Mouse (Mus musculus) retina, adult 2 months (tissue): ENCODE measurements around the gene Stard7.
"Not testable (repeated sequence)": the region's sequence is repeated elsewhere in the genome, so short reads cannot be mapped to it uniquely, and the experiment has no call there.

ENCODE experiments used
- DNase-seq: peaks from one replicate; pipeline ENCODE4 v3.0.0-alpha.2; 2012; ENCODE audit warnings: low read depth, low spot score

Gene Stard7

DNA sequence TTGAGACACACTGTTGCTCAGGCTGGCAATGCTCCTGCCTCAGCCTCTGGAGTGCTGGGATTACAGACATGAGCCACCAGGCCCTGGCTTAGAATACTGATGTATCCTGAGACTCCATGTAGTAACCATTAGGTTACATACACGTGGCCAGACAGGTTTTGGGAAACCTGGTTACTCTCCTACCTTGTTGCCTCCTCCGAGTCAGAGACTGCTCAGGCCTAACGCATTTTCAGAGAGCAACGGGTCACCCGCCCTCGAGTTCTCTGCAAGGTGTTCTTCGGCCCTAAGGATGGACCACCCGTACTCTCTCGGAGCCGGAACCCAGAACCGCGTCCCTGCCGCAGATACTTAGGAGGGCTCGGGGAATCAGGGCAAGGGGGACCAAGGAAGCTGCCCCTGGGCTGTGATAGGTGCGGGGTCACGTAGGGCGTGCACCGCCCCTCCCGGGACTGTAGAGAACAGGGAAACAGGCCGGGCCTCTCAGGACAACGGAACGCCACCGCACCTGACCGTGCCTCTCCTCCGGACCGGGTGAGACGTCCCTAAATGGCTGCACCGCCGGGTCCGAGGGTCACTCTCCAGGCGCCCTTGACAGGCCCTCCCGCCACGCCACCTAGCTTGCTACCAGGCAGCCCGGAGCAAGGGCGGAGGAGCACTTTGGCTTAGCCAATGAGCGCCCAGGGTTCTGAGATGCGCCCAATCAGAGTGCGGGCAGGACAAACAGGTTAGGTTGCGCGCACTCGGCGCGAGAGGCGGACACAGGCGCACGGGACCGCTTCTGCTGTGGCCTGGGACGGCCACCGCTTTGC is at the start of gene Stard7:
Gene Stard7, plus strand, starts transcription at position 728 of the 809 bp plus-strand sequence.
- peak; percentile 94 for DNase-seq

DNA sequence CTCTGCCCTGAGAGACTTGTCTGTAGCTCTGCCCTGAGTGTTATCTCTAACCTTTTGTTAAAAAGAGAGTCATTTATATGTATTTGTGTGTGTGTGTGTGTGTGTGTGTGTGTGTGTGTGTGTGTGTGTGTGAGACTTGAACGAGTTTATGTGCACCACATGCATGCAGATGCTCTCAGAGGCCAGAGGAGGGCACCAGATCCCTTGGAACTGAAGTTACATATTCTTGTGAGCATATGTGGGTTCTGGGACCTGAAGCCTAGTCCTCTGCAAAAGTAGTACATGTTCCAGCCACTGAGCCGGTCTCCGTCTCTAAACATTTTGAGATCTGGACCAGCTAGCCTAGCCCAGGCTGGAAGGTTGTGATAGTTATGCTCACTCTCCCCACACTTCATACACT is 44.8 kb upstream of the Stard7 start:
- DNase-seq, result no peak

DNA sequence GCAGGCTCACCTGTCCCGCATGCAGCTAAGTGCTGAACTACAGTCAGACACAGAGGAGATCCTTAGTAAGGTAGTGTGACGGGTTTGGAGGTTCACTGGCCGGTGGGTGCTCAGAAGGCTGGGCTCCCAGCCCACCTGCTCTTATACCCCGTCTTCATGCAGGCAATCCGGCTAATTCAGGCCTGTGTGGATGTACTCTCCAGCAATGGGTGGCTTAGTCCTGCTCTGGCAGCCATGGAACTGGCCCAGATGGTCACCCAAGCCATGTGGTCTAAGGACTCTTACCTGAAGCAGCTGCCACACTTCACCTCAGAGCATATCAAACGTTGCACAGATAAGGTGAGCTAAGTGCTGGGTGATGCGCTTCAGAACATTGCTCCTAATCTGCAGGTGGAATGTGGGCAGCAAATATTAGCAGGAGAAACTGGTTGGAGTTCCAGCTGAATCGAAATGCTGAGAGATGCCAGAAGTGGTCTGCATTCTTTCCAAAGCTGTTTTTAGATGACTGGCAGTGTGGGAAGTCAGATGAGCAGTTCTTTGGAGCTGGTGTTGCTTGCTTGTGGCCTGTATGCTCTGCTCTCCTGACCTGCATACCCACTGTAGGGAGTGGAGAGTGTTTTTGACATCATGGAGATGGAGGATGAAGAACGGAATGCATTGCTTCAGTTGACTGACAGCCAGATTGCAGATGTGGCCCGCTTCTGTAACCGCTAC is 32.0 kb upstream of the Stard7 start:
- no peak for DNase-seq

DNA sequence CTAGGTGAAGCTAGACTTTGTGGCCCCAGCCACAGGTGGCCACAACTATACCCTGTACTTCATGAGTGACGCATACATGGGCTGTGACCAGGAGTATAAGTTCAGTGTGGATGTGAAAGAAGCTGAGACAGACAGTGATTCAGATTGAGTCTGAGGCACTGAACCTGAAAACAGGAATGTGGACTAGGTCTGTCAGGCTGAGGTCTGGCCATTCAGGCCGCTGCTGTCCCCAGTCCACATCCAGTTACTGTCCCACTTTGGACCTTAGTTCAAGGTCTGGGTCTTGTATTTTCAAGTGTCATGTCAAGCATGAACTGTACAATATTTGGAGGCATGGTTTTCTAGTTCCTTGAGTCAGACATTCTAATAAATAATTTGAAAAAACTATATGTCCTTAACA is 30.0 kb upstream of the Stard7 start:
- DNase-seq, result no peak

DNA sequence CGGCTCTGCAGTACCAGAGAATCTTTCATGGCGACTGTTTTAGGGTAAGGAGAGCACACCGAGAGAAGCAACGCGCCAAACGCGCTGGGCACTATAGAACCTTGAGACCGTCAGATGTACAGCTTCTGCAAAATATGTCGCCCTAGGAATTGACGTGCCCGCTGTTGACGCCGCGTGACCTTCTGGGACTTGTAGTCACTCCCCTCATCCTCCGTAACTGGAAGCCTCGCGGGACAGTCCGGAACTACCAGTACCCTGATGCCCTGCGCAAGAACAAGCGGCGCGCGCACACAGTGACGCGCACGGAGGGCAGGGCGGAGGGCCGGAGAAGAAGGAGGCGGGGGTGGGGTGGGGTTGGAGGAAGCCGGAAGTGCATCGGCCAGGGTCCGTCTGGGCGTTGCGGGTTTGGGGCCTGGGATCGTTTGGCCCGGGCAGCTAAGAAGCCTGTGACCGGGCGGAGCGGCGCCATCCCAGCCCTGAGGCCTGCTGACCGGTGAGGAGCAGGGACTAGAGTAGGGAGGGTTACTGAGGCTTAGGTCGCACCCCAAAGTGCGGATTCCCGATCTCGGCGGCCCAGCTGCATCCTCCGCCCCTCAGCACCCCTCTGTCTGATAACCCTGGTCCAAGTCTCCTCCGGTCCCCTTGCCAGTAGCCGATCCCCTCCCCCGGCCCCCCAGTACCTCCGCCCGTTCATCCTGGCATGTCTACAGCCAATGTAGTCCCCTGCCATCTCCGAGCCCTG is 22.3 kb upstream of the Stard7 start, which contains the start of the genes Ciao1 and Tmem127:
Gene Ciao1, minus strand, starts transcription at position 225 of the 742 bp plus-strand sequence.
Gene Tmem127, plus strand, starts transcription at position 317 of the 742 bp plus-strand sequence.
- peak; percentile 96 for DNase-seq

DNA sequence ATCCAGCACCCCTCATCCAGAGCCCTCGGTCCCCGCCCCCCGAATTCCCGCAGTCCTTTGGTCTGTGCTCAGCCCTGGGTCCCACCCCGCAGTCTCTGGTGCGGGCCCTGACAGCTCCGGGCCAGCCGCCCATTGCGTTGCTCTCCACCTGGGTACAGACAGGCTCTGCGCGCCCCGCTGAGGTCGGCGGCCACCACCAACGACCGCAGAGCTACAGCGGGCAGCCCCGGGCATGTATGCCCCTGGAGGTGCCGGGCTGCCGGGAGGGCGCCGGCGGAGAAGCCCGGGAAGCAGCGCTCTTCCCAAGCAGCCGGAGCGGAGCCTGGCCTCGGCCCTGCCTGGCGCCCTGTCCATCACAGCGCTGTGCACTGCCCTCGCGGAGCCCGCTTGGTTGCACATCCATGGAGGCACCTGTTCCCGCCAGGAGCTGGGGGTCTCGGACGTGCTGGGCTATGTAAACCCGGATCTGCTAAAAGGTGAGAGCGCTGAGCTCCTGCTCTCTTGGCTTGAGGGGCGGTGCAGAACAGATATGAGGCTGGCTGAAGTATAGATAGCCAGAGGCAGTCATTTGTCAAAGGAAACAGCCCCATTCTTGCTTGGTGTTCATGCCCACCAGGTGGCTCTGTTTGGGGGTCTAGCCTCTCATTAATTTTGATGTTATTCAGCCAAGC is 21.5 kb upstream of the Stard7 start:
- no peak for DNase-seq

DNA sequence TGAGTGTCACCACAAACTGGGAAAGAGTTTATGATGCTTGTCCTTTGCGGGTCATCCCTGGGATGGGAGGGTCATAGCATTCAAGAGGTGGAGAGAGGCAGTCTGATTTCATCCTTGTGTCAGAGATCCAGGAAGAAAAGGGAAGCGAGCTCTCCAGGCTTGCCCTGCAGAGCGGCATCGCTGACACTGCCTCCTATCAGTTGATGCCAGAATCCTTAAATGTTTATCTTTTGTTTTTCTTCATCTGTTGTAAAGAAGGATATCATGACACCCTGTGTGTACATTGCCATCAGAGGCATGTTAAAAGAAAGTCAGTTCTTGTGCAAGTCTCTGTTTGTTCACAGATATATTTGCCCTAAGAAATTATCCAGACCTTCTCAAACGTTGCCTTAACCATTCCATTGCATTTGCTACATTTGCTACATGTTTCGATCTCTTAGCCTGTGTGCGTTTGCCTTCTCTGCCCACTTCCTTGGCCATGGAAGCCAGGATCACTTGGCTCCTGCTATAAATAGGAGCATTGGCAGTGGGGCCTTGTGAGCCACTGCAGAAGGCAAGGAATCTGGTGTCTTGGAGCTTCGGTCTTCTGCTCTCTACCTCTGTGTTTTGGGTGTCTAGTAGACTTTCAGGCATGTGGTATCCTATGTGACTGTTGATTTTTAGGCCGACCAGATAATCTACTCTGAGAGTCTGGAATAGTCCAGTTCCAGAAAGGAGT is 19.6 kb upstream of the Stard7 start:
- DNase-seq, result no peak

DNA sequence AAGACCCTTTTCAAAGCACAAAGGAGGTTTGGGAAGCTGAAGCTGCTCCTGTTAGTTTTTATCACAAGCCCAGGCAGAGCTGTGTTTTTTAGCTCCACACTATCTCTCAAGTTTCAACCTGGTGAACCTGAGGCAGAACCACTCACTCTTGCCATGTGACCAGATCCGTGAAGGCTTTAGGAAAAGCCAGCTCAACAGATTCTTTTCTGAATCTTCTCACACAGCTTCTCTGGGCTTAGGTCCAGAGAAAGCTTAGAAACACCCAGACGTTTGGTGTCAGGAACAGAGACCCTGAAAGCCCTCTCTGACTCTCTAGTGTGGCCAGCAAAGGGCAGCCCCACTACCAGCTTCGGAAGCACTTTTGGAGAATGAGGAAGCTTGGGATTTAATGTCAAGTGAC is 18.6 kb upstream of the Stard7 start:
- no peak for DNase-seq

DNA sequence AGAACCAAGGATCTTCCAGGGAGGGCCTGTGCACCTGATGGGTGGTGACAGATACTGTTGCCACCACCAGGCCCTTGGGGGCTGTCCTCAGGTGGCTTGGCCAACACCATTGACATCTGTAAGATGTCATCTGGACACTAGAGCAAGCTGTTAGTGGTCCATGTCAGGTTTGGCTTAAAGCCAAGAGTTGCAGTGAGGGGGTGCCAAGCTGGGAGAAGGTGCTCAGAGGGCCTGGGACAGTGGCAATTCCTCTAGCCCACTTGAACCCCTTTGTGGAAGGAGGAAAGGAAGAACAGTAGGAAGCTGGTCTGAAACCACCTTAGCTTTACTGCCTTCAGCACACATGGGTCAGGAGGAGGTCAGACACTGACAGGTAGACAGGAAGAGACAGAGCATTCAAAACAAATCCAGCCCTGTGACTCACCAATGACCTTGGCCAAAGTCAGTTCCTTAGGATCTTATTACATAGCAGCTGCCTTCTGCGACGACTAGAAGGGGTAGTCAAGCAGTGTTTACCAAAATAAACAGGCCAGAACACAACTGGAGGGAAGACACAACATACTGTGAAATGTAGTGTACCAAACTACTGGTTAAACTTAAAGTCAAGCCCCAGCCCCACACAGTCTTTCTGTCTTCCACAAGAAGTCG is 18.0 kb upstream of the Stard7 start:
- no peak for DNase-seq

DNA sequence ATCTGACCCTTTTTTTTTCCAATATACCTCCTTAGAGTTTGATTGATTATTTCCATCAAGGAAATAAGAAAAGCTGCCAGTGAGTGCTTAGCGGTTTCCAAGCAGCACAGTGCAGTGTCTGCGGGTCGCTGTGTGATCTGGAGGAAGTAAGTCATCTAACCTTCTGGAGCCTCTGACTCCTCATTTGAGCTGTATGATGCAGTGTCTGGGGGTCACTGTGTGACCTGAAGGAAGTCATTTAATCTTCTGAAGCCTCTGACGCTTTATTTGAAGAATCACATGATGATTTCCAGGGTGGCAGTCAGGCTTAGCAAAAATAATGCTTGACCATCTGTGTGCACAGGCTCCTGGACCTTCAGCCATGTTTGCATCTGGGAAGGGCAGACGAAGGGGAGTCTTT is 17.2 kb upstream of the Stard7 start:
- no peak for DNase-seq

DNA sequence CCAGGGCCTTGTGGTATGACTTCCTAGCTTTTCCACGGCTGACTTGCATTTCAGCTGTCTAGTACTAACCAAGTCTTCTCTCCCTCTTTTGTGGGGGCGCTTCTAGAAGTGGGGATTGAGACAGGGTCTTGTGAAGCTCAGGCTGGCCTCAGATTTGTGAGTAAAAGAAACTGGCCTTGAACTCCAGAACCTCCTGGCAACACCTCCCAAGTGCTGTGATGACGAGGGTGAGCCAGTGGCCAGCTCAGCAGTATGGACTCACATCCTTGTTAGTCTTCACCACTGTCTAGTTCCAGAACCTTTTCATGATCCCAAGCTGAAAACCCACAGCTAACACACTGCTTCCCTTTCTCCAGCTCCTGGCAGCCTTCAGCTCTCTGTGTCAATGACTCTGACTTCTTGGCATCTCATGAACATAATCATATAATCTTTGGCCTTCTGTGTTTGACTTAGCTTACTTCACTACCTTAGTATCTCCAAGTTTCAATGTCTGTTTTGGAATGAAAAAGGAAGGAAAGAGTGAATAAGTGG is 15.3 kb upstream of the Stard7 start:
- no peak for DNase-seq

DNA sequence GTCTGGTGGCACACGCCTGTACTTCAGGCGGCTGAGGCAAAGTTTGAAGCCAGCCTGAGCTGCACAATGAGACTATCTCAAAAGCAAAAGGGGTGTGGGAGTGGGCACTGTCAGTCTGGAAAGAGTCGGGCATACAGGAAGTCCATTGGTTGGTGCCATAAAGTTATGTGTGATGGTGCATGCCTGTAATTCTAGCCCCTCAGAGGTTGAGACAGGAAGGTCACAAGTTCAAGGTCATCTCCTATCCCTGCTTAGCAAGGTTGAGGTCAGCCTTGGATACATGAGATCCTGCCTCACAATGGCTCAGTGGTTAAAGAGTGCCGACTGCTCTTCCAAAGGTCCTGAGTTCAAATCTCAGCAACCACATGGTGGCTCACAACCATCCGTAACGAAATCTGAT is 14.7 kb upstream of the Stard7 start:
- DNase-seq, result no peak

DNA sequence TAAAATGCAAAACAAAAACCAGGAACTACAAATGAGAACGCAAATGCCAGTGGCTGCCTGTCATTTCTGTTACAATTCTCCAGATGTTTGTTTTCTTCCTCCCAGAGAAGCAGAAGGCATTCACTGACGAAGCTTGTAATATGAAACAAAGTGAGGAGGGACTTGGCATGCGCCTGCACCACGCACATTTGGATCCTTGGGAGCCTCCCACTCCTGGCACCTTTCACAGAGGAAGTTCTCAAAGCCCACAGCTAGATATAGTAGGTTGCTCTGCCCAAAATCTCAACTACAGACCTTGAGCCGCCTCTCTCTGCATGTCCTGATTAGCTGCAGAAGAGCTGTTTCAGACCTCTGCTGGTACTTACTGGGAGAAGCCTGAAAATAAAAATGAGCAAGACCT is 10.7 kb upstream of the Stard7 start:
- DNase-seq, result no peak

DNA sequence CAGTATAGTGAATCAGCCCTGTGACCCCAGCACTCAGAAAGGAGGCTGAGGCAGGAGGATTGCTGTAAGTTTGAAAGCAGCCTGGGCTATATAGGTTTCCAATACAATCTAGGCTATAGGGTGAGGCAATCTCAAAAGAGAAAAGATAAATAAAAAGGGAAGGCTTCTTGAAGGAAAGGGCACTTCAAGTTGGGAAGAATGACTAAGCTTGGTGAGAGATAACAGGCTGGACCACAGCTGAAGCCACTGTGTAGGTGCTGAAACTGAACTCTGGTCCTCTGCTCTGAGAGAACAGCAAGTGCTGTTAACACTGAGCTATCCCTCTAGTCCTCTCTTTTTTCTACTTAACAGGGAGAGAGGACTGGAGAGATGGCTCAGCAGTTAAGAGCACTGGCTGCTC is 7.5 kb upstream of the Stard7 start:
- DNase-seq, result no peak

DNA sequence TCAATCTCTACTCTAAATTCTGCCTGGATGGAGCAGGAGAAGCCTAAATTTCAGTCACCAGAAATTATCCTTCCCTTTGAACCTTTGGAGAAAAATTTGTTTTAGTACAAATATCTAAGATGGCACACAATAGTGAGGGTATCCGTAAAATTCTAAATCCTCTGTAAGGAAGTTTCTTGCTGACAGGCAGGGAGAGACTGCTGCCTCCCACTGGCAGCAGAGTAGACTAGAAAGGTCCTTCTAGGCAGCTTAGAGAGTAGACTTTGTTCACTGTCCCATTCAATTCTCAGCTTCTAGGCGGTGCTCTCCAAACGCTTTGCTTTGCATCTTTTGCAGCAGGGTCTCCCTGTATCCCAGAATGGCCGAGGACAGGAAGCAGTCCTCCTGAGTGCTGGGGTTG is 2.2 kb upstream of the Stard7 start:
- no peak for DNase-seq

DNA sequence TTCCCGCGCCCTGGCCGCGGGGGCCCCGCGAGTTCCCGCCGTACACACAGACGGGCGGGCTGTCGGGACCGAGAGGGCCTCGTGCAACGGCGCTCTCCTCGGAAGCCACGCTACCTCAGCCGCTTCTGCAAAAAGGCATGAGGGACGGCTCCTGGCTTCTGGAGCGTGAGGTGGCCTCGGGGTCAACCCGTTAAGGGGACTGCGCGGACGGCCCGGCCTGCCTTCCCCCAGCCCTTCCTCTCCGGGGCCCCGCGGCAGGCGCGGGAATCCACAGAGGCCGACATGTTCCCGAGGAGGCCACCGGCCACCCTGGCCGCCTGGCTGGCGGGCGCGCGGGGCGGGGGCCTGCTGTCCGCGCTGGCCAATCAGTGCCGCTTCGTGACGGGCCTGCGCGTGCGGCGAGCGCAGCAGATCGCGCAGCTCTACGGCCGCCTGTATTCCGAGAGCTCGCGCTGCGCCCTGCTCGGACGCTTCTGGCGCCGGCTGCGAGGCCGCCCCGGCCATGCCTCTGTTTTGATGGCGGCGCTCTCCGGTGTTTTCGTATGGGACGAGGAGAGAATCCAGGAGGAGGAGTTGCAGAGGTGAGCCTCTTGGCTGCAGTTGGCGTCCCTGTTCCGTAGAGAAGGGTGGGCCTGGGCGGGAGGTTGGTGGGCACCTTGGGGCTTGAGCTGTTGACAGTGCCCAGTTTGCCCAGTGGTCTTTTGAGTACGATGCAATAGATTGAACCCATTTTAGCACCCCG is 453 bp downstream of the Stard7 start:
- peak; percentile 81 for DNase-seq

DNA sequence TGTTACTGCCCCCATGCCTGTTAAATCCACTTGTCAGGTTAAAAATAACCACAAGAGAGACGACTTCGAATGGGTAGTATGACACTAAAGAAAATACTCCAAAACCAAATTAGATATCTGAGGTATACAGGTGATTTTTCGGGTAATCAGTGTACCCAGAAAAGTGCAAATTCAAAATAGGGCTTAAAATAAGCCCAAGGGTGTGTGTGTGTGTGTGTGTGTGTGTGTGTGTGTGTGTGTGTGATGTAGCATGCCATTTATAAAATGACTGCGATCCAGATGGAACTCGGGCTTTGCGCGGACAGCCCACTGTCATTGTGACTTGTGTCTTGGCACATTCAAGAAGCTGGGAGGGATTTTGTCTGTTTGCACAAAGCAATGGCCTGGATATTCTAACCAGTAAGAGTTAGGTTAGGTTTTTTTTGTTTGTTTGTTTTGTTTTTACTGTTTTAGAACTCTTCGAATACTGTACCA is 1.1 kb downstream of the Stard7 start:
- DNase-seq, result no peak

DNA sequence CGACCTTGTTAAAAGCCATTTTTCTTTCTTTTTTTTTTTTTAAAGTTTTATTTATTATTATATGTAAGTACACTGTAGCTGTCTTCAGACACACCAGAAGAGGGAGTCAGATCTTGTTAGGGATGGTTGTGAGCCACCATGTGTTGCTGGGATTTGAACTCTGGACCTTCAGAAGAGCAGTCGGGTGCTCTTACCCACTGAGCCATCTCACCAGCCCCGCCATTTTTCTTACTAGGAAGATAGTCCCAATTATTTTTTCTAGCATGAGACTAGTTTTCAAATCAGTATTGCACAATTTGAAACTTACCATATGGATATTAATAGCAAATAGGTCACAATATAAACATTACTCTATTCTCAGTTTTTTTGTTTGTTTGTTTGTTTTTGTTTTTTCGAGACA is 2.0 kb downstream of the Stard7 start:
- not testable (repeated sequence) for DNase-seq

DNA sequence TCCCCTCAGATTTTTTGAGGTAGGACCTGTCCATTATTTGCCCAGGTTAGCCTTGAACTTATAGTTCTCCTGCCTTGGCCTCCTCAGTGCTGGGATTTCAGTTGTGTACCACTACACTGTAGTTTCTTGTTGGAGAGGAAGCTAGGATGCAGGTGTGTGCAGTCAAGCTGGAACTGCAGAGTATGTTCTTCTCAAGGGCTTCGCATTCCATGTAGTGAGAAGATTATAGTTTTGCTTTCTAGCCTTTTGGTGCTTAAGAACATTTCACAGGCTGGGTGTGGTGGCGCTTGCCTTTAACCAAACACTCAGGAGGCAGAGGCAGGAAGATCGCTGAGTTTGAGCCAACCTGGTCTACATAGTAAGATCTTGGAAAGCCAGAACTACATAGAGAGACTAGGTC is 2.8 kb downstream of the Stard7 start:
- DNase-seq, result no peak
